Mouse (Mus musculus) hindlimb bud, embryonic 11.5 days (tissue): ENCODE measurements around the gene Pkdcc.

Experiments used
- DNase-seq: peaks from one replicate; pipeline ENCODE4 v3.0.0-alpha.2; 2012; ENCODE audit warnings: low read depth, low spot score; ENCODE audit errors: extremely low spot score

Pkdcc gene

GRCm38 (mm10) chr17:83214674-83215528, at the start of gene Pkdcc:
TSS of gene Pkdcc (plus strand) at chr17:83215292.
- DNase-seq, result no peak

- no peak for DNase-seq
These were observed 48.9 kb upstream of the Pkdcc start for GRCm38 (mm10) chr17:83166195-83166594.

GRCm38 (mm10) chr17:83176146-83176545, 38.9 kb upstream of the Pkdcc start:
- no peak for DNase-seq

GRCm38 (mm10) chr17:83178483-83179150, 36.5 kb upstream of the Pkdcc start:
- no peak for DNase-seq

GRCm38 (mm10) chr17:83179151-83179531, 36.0 kb upstream of the Pkdcc start:
- DNase-seq, result peak; percentile 93

GRCm38 (mm10) chr17:83179569-83179968, 35.5 kb upstream of the Pkdcc start:
- DNase-seq, result no peak

- no peak for DNase-seq
These were observed 34.0 kb upstream of the Pkdcc start for GRCm38 (mm10) chr17:83181086-83181485.

- no peak for DNase-seq
These were observed 33.5 kb upstream of the Pkdcc start for GRCm38 (mm10) chr17:83181592-83181991.

- no peak for DNase-seq
These were observed 32.9 kb upstream of the Pkdcc start for GRCm38 (mm10) chr17:83182061-83182664.

- no peak for DNase-seq
These were observed 32.3 kb upstream of the Pkdcc start for GRCm38 (mm10) chr17:83182780-83183179.

GRCm38 (mm10) chr17:83187751-83188565, 27.1 kb upstream of the Pkdcc start:
- no peak for DNase-seq

GRCm38 (mm10) chr17:83190810-83191209, 24.3 kb upstream of the Pkdcc start:
- no peak for DNase-seq

- no peak for DNase-seq
These were observed 20.6 kb upstream of the Pkdcc start for GRCm38 (mm10) chr17:83194491-83194890.

- DNase-seq, result no peak
These were observed 17.6 kb upstream of the Pkdcc start for GRCm38 (mm10) chr17:83197361-83197923.

- DNase-seq, result no peak
These were observed 14.6 kb upstream of the Pkdcc start for GRCm38 (mm10) chr17:83200469-83200868.

GRCm38 (mm10) chr17:83201257-83201656, 13.8 kb upstream of the Pkdcc start:
- DNase-seq, result no peak

- DNase-seq, result no peak
These were observed 11.3 kb upstream of the Pkdcc start for GRCm38 (mm10) chr17:83203692-83204383.

GRCm38 (mm10) chr17:83207296-83207695, 7.8 kb upstream of the Pkdcc start:
- no peak for DNase-seq

GRCm38 (mm10) chr17:83208455-83208854, 6.6 kb upstream of the Pkdcc start:
- no peak for DNase-seq

- no peak for DNase-seq
These were observed 4.6 kb upstream of the Pkdcc start for GRCm38 (mm10) chr17:83210531-83210930.
